Mouse (Mus musculus): ENCODE results near the gene Tubb2b.
A peak's percentile ranks its signal among the peaks of the same experiment; 100 is the strongest.

Tubb2b gene

DNA sequence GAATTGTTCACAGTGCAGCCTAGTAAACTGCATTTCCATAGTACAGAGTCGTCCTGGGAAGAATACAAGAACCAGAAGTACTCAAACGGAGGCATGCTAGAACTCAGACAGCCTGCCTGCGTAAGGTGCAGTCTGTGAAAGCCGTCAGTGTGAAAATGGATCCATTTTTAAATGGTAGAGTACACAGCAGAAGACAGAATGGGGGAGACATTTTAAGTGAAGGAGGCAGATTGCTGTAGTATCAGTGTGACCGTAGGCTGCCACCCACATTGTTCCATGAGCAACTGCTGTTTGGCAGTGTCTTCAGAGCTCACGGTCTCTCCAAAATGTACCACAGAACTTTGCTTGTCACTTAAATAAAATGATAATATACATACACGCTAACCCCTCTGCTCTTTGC lies 4.0 kb upstream of the Tubb2b start:
- DNase-seq, result peak; percentile 63

DNA sequence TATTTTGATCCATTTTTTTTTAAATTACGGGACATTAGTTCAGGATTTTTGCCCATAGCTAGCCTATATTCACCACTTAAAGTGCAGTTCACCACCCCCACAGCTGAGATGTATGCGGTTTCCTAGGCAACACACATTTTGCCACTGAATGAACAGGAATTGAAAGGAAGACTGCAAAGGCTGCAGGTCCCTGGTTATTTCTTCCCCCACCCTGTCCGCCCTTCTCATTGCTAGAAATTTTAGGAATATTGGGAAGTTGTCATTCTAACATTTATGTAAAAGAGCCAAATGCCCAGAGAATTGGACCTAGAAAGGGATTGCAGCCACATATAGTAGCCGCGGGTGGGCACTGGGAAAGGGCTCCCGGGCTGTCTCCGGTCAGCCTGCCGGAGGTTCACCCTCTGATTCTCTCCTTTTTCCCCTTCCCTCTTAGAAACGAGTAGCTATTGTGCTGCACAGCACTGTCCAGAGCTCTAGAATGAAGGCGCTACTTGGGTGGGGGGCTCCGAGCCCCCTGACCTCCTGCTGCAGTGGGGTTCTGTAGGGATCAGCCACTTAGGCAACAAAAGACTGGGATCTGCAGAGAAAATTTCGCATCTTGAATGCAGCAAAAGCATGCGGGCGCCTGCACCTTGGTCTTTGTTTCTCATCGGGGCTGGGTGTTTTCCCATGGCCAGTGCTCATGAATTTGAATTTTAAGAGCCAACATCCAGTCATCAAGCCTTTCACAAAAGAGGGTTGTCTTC lies 3.2 kb upstream of the Tubb2b start:
- DNase-seq, result no peak

DNA sequence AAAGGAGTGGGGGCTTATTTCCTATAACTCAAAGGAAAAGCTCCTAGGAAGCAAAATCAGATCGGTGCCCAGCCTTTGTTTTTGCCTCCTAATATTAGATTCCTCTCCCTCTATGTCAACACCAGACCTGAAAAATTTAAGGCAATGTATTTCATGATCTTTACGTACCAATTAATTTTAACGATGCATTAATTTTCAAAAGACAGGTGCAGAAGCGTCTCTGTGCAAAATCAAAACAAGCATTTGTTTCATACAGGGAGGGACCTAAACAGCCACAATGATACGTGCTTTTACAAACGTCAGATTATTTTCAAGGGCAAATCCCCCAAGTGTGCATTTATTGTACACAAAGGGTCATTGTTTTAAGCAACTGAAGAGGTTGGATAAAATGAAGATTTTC lies 2.6 kb upstream of the Tubb2b start:
- DNase-seq, result no peak

DNA sequence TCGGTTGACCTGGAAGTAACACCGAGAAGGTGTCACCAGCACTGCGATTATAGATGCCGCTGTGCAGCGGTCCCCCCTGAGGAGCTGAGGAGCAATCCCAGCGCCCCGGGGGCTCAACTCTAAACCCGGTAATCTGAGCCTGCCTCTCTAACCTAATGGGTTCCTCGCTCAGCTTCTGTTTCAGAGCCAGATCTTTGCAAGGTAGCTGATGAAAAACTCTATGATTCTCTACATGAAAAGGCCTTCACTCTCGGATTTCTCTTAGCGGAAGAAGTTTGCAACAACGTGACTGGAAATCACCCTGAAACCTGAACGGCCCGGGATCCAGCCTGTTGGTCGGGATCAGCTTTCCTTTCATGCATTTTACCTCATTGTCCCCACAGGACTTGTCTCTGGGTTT lies 2.0 kb upstream of the Tubb2b start:
- no peak for DNase-seq

DNA sequence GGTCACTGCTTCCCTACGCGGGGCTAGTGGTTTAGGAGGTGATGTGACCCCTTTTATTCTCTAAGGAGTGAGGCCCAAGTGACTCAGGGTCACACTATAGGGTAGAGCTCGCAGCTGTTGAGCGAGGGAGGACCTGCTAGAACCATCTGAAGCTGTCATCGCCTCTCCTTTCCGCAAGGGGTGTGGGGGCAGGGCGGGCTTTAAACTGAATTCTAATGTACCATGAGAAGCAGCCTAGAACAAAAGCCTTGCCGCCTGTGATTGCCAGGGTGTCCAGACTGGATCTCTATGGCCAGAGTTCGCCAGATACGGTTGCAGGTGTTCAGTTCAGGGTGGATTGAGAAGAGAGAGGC lies 1.4 kb upstream of the Tubb2b start:
- peak; percentile 41 for DNase-seq

DNA sequence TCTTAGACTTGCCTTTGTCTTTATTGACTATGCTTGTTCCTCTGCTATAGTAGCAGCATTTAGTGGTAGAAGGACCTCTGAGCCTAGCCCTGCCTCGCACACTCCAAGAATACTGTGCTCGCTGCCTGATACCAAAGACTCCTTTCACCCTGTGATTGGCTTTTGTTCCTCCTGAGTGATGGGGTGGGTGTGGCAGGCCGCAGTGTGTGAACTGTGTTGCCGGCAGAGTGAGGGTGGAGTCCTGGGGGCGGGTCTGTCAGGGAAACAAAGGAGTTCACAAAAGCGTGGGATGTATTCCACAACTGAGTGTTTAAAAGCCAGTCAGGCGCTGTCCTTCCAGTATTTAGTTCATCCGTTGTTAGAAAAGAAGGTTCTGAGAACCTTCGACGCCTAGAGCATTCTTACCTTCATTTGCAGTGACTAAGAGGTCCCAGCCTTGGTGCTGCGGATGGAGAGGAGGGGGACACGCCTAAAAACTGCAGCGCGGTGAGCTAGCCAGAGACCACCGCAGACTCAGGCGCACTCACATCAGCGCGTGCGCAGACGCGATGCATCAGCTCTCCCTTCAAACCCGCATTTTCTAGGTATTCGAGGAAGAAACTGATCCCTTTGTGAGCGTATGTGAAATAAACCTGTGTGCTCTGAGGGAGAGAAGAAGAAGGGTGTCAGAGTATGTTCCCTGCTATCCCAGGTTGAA lies 893 bp upstream of the Tubb2b start:
- peak; percentile 28 for DNase-seq

DNA sequence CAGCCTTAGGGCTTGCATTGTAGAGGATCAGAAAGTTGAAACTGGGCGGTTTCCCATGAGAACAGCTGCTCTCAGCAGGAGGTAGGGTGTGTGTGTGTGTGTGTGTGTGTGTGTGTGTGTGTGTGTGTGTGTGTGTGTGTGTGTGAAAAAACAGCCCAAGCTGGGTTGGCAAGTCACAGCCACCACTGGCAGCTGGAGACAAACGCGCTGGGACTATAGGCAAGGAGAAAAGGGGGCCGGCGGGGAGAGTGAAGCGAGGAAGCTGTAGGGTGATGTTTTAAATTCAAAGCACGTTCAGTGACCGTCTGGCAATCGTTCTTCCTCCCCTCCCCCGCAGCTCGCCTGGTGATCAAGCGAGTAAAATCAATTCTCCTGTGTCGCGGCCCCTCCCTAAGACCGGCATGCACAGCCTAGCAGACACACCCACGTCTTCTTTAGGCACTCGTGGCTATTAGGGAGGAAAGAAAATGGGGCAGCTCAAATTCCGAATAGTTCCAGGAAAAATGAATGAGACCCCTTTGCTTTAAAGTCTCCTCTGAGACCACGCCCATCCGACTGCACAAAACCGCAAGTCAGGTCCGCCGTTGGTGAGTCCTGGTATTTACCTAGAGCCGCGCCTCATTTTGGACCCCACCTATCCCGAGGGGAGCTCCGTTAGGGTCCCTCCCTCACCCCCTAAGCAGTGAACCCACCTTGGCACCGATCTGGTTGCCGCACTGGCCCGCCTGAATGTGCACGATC lies 611 bp downstream of the Tubb2b start:
- DNase-seq, result peak; percentile 53

DNA sequence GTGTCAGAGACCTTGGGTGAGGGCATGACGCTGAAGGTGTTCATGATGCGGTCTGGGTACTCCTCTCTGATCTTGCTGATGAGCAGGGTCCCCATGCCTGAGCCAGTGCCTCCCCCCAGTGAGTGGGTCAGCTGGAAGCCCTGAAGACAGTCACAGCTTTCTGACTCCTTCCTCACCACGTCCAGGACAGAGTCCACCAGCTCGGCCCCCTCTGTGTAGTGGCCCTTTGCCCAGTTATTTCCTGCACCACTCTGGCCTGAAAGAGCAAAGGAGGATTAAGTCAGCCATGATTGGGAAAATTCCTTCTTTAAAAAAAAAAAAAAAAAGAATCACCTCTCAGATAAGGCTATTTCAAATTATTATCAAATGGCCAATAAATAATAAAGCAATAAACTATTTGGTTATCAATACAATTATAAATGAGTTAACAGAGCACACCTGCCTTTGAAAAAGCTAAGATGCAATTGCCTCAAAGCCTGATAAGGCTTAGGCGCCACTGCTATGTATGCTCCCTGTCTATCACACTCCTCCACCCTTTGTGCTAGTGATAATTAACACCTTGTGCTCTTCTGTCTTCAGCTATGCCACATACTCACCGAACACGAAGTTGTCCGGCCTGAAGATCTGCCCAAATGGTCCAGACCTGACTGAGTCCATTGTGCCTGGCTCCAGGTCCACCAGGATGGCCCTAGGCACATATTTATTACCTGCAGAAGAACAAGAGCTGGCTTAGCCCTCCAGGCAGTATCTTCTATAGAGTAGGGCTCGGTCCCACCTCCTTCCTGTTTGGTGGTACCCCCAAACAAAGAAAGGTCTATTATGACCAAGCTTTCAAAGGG lies 1.8 kb downstream of the Tubb2b start:
- DNase-seq, result no peak

DNA sequence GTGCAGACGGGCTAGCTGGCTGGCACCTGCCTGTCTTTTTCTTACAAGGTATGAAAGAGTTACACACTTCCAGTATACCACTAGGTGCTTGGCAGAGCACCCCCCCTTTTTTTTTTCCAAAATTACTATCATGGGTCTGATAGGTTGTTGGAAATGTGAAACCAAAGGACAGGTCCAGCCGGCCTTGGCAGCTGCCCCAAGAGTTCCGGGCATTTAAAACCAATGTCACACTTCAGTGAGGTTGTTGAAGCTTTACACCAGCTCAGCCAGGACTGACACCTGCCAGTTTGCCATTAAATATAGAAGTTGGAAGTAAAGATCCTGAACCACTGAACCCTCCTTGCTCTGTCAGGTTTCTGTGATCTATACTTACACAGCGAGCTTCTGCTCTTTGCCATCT lies 4.6 kb downstream of the Tubb2b start:
- no peak for DNase-seq

DNA sequence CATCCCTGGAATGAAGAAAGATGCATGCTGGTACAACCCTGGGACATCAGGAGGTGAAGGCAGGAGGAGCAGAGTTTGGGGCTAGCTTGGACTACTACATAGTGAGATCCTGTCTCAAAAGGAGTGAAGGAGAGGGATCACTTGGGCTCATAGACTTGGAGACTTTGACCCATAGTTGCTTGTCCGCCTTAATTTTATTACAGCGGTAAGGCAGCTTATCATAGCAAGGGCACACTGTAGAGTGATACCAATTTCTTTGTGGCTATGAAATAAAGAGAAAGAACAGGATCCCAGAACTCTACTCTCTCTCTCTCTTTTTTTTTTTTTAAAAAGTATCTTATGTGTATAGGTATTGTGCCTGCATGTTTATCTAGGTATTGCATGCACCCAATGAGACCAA lies 9.7 kb downstream of the Tubb2b start:
- DNase-seq, result no peak

DNA sequence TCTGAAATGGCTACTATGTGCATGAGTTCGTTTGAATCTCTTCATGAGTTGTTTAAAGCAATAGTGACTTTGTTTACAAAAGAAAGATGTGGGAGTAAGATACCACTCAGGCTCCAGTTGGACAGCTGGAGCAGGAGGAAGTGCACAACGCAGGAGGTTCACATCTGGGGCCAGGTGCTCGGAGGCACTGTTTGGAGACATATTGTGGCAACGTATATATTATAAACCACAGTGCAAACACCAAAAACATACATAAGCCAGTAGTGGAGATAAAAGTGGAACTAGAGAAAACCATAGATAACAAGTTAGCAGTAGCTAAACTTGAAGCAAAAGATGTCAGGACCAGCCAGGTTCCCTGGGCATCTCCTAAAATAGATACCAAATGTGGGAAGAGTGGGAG lies 10.9 kb downstream of the Tubb2b start:
- no peak for DNase-seq

DNA sequence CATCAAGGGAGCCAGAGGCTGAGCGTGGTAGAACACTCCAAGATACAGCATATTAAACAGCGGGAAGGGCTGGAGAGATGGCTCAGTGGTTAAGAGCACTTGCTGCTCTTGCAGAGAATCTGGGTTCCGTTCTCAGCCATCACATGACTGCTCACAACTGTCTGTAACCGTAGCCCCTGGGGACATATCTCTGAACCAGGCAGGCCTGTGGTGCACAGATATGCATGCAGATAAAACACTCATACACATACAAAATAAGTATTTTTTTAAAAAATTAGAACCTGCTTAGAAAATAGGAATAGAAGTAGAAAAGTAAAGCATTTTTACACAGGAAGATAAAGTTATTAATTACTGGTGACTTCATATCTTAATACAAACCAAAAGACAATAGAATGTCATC lies 11.4 kb downstream of the Tubb2b start:
- DNase-seq, result no peak

DNA sequence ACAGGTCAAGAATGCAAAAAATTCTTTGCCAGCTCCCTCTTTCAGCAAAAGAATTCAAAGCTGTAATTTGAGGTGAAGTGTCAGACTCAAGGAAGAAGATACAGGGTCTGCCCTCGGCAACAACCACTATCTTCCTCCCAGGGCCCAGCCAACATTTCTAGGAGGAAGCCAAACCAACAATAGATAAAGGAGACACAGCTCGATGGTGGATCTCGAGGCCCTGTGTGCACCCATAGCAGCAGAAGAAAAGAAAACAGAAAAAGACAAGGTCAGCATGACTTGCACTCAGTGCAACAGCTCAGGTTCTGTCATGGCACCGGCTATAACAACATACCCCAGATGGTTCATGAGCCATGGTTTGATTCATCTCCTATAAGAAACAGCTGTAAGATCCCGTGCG lies 13.8 kb downstream of the Tubb2b start:
- no peak for DNase-seq

DNA sequence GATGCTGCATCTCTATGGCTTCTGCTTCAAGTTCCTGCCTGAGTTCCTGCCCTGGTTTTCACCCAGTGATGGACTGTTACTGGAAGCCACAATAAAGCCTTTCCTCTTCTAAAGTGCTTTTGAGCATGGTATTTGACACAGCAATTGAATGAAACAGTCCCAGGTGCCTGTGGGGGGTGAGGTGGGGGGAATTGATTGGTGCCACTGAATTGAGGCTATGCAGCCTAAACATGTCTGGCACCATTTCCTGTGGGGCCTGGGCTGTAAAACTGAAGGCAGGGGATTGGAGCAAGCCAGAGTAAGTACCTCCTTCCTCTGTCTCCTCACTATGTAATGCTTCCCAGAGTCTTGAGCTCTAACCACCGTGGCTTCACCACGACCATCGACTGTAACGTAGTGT lies 15.6 kb downstream of the Tubb2b start:
- no peak for DNase-seq

DNA sequence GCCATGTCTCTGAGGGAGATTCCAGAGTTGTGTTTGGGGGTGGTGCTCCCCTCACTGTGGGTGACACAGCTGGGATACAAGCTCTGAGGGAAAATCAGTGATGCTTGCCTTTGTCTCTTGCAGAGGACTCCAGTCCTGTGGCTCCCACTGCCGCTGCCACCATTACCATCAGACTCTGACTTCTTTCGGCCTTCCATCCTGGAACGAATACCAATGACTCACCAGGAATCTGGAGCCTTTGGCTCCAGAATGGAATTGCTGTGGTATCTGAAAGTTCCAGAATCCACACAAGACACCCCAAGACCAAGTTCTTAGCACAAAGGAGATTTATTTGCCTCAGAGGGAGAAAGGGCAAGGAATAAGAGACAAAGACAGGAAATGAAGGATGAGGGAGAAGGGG lies 17.2 kb downstream of the Tubb2b start:
- DNase-seq, result no peak

DNA sequence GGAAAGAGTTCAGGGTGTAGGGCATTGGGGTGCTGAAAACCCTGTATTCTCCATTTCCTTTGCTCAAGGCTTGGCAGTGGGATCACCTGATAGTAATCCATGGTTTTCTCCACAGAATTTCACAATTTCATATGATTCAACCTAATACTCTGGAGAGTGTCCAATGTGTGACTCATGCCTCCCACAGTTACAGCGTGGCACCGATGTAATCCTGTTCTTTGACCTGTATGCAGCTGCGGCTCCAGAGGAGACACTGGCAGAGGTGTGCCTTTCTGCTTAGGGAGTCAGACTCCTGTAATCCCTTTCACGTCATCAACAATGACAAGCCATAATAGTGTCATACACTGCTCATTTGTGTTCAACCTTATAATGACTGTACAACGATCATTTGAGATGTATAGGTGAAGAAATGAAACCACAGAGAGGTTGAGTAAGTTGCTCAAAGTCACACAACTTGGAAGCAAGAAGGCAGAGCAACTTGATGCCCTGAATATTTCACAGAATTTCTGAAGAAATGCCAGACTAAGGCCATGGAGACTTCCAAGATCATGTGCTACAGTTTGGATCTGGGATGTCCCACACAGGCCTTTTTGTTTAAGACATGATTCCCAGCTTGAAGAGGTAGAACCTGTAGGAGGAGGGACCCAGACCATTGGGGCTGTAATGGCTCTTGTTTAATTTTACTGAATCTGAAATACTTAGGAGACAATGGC lies 17.7 kb downstream of the Tubb2b start:
- DNase-seq, result no peak

DNA sequence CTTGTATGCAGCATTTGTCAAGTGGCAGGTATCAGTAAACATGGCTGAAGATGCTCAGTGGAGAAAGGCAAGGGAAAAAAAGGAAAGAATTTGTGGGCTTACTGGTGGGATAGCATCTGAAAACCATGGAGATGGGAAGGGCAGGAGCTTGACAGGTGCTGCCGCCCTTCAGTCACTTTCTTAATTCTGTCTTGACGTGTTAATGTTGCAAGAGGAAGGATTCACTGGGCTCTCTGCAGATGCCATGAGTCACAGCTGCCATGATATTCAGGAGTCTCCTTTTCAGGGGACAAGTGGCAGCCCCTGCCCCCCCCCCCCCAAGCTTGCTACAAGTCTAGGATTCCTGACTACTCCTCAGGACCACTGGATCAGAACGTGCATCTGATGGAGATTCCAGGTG lies 18.4 kb downstream of the Tubb2b start:
- no peak for DNase-seq

DNA sequence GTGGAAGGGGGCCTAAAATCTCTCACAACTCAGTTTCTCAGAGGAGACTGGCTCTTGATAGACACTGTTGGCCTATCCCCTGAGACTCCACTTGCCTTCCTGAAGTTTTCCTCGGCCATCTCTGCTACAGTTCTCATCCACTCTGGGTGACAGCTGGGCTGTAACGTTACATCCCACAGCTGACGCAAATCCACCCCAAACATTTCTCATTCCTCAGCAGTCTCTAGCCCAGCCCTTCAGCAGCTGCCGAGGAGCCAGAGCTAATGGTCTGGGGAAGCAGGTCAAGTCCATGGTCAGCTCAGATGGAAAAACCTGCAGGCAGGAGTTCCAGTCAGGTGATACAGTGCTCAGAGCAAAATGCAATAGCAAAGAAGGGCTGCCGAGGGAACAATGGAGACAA lies 19.2 kb downstream of the Tubb2b start:
- no peak for DNase-seq

DNA sequence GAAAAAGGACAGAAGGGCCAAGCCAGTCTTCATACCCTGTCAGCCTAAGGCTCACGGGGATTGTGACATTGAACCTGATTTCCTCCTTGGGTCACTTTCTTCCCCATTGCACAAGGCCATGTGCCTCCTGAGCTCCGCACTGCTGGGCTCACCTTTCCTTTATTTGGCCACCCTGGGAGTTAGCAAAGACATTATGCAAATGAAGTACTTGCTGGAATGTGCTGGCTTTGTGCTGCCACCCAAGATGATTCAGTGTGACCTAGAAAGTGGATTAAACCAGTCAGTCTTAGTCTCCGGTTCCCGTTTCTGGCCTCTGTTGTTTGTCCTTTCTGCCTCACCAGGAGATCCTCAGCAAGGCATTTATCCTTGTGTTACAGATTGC lies 20.6 kb downstream of the Tubb2b start:
- DNase-seq, result no peak

DNA sequence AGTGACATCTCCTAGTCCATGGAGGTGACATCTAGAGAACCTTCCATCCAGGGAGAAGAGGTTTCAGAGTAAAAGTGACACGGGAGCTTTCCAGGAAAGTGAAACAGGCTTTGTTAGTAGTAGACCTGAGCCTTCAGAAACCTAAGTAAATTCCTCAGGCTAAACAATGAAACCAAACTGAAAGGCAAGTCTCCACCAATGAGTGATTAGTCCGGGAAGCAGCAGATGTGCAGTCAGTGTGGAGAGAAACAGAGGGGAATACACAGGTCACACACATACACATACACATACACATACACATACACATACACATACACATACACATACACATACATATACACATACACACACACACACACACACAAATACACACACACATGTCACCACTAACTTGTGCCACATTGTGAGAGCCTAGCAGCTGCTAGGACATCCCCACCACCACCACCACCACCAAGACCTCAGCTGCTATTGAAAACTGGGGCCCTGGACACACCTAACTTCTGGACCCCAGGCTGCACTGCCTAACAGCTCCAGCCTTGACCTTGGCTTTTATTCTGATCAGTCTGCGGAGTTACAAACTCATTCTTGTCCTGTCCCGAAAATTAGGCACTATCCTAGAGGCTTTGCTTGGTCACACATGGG lies 21.1 kb downstream of the Tubb2b start:
- DNase-seq, result no peak

DNA sequence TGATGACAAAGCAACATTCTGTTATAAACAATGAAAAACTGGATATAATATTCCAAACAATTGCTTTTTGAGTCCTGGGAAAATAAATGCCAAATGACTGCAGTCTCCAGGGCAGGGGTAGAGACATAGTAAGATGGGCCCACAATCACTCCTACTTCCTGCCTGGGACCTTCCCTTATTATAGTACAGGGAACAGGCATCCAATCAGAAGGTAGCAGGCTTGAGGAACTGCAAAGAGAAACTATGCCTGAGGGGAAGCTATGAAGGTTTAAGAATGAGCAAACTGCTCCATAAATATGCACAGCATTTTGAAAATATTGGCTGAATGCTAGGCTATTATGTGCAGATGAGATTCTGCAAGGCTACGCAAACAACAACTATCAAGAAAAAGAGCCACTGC lies 23.3 kb downstream of the Tubb2b start:
- DNase-seq, result no peak

DNA sequence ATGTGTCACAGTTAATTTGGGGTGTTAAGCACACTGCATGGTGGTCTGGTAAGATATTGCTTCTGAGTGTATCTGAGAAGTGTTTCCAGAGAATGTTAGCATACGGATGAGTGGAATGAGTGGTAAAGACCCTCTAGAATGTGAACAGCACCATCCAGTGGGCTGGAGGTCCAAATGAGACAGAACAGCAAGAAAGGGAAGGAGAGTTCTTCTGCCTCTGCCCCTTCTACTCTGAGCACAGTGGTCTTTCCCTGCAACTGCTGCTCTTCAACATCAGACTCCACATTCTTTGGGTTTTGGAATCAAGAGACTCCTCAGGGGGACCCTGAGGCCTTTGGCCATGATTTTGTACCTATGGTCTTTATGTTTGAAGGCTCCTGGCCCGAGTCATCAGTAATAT lies 24.0 kb downstream of the Tubb2b start:
- DNase-seq, result no peak

Data from right cerebral cortex, postnatal 25 days (tissue).